Mouse (Mus musculus): ENCODE data around the gene Crmp1. TPM values are rescaled to one million over a fixed set of nuclear protein-coding genes. Genes with fewer than 3 reads are reported as not detected.
A peak's percentile ranks its signal among the peaks of the same experiment; 100 is the strongest.

The Crmp1 gene
- total RNA-seq, 2 experiments from 2014 or later = 0.18 to 0.56 TPM

- intact Hi-C loops (cut with DNase I) = no loop called here
- Histone ChIP-seq H3K27ac (no peak overlapping the region), H3K4me3 (no peak overlapping the region)
- DNase-seq = no peak
- no peak for TF ChIP-seq CTCF (IDR thresholded peaks at IDR 0.05)
These were observed 88.9 kb downstream of the Crmp1 start for GRCm38 (mm10) chr5:37330449-37331132.

- Histone ChIP-seq H3K4me3 (no peak overlapping the region), H3K27ac (no peak overlapping the region)
- DNase-seq = no peak
- intact Hi-C loops (cut with DNase I) = no loop called here
- TF ChIP-seq CTCF (IDR thresholded peaks at IDR 0.05) = no peak
These were observed 89.4 kb downstream of the Crmp1 start for GRCm38 (mm10) chr5:37331133-37331505.

- TF ChIP-seq CTCF (IDR thresholded peaks at IDR 0.05) = no peak
- intact Hi-C loops (cut with DNase I) = no loop called here
- DNase-seq = no peak
- Histone ChIP-seq H3K4me3 (no peak overlapping the region), H3K27ac (peak overlapping the region; percentile 85; the same call in 1 of the 2 replicates)
These were observed 90.3 kb downstream of the Crmp1 start for GRCm38 (mm10) chr5:37332066-37332465.

GRCm38 (mm10) chr5:37335061-37335460 lies 93.3 kb downstream of the Crmp1 start:
- intact Hi-C loops (cut with DNase I) = no loop called here
- no peak for DNase-seq
- TF ChIP-seq CTCF (IDR thresholded peaks at IDR 0.05) = no peak
- Histone ChIP-seq H3K27ac (peak overlapping the region; percentile 54; the same call in 1 of the 2 replicates), H3K4me3 (no peak overlapping the region)

GRCm38 (mm10) chr5:37336485-37337105 lies 94.9 kb downstream of the Crmp1 start, which contains the start of gene Evc:
Evc (minus strand) TSS chr5:37336894.
- Histone ChIP-seq H3K4me3 (peak within 1 kb of the TSS; percentile 81), H3K27ac (peak within 1 kb of the TSS; percentile 86)
- intact Hi-C loops (cut with DNase I) = no loop called here
- TF ChIP-seq CTCF (IDR thresholded peaks at IDR 0.05) = no peak
- peak; percentile 86 for DNase-seq

- DNase-seq = no peak
- Histone ChIP-seq H3K4me3 (peak overlapping the region; percentile 81), H3K27ac (peak overlapping the region; percentile 86)
- intact Hi-C loops (cut with DNase I) = no loop called here
- no peak for TF ChIP-seq CTCF (IDR thresholded peaks at IDR 0.05)
These were observed 96.0 kb downstream of the Crmp1 start for GRCm38 (mm10) chr5:37337696-37338095.

- H3K4me3 ChIP-seq = peak within 1 kb of the TSS; percentile 81
- intact Hi-C loops (cut with DNase I) = no loop called here
- peak; percentile 84 for DNase-seq
- peak; percentile 15; the same call in 1 of the 2 replicates for TF ChIP-seq CTCF (IDR thresholded peaks at IDR 0.05)
- H3K27ac ChIP-seq = peak within 1 kb of the TSS; percentile 86
These were observed 96.5 kb downstream of the Crmp1 start, which contains the start of gene Evc2 for GRCm38 (mm10) chr5:37338288-37338687. Evc2 (plus strand) TSS chr5:37338499.

Other genes with a start within 250 kb of the Crmp1 start
- not detected for gene Gm1043, start 156.6 kb upstream of the Crmp1 start, total RNA-seq (2021)
- gene Evc, start 95.0 kb downstream of the Crmp1 start, total RNA-seq (2021) = 10 to 100 TPM; 16.5 to 36.6 TPM
- 10 to 100 TPM in 1 of 2 experiments, 1 to 10 TPM in 1; 6.6 to 12.6 TPM for gene Evc2, start 96.6 kb downstream of the Crmp1 start, total RNA-seq (2021)

Data from gastrocnemius, adult 2 months (tissue).